Mouse (Mus musculus): ENCODE measurements around the gene Astl. TPM values are rescaled to one million over a fixed set of nuclear protein-coding genes. Genes with fewer than 3 reads are reported as not detected.

Astl gene
- polyA plus RNA-seq, 1 experiment from 2014 or later, result 0.14 TPM

DNA sequence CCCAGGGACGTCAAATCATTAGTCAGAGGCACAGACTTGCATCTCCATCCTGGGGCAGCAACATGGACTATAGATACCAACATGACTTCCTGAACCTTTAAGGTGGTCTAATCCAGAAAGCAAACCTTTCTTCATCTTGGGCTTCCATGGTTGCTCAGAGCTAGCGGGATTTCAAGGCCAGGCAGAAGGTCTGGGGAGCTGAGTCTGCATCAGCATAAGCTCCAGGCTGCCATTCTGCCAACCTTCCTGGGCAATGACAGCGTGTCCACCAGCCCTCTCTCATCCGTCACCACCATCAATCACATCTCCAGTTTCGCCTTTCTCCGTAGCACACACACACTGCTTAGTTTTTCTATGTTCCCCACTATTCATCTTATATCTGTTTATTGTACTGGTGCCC is 823 bp downstream of the Astl start:
- H3K9ac ChIP-seq (ENCODE audit: low read depth, low read length), result no peak overlapping the region
- WGBS, result 83% methylated on average over 6 of the region's 6 CpGs
- no peak for DNase-seq (ENCODE audit: low spot score)
- peaks cover 27% of the 10 kb centered on the region; the same call in 1 of the 2 replicates for H3K27me3 ChIP-seq (replicated peaks; ENCODE audit: control insufficient read depth, insufficient read depth, low read length)
- H3K9me3 ChIP-seq (ENCODE audit: control insufficient read depth, low read length), result no peaks in the 10 kb centered on the region
- no peak overlapping the region for H3K4me2 ChIP-seq (ENCODE audit: low read depth, low read length)
- no peak overlapping the region for H3K27ac ChIP-seq (replicated peaks; ENCODE audit: low read depth, low read length)
- H3K4me1 ChIP-seq (ENCODE audit: control insufficient read depth, insufficient read depth, low read length), result no peaks in the 10 kb centered on the region; the same call in 1 of the 2 replicates
- H3K36me3 ChIP-seq (ENCODE audit: control insufficient read depth, insufficient read depth, low read length), result no peaks in the 10 kb centered on the region
- ATAC-seq (ENCODE audit: low read depth), result no peak
- H3K4me3 ChIP-seq (ENCODE audit: low read depth, low read length), result no peak overlapping the region

DNA sequence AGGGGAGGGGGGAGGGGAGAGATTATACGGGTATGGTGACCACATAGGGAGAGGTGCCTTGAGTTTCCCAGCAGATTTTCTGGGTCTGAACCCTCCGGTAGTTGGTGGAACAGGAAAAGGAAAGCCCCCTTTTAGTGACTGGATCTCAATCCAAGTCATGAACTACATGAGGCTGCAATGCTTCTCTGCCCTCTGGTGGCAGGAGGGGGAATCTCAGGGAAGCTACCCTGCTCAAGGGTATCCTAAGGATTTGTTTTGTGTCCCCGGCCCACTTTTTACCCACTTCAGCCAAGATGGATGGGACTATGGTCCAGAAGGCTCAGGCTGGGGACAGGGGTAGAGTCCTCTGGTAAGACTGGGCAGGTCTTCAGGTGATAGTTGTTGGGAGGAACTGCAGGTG is 2.7 kb downstream of the Astl start:
- peak; percentile 55 for DNase-seq (ENCODE audit: low spot score)
- no peaks in the 10 kb centered on the region; the same call in 1 of the 2 replicates for H3K4me1 ChIP-seq (ENCODE audit: control insufficient read depth, insufficient read depth, low read length)
- H3K4me2 ChIP-seq (ENCODE audit: low read depth, low read length), result no peak overlapping the region
- no peak overlapping the region for H3K27ac ChIP-seq (replicated peaks; ENCODE audit: low read depth, low read length)
- H3K27me3 ChIP-seq (replicated peaks; ENCODE audit: control insufficient read depth, insufficient read depth, low read length), result peaks cover 15% of the 10 kb centered on the region; the same call in 1 of the 2 replicates
- WGBS, result 17% methylated on average over 3 of the region's 3 CpGs
- no peaks in the 10 kb centered on the region for H3K36me3 ChIP-seq (ENCODE audit: control insufficient read depth, insufficient read depth, low read length)
- no peaks in the 10 kb centered on the region for H3K9me3 ChIP-seq (ENCODE audit: control insufficient read depth, low read length)
- H3K9ac ChIP-seq (ENCODE audit: low read depth, low read length), result no peak overlapping the region
- no peak; the same call in 1 of the 2 replicates for ATAC-seq (ENCODE audit: low read depth)
- no peak overlapping the region for H3K4me3 ChIP-seq (ENCODE audit: low read depth, low read length)

DNA sequence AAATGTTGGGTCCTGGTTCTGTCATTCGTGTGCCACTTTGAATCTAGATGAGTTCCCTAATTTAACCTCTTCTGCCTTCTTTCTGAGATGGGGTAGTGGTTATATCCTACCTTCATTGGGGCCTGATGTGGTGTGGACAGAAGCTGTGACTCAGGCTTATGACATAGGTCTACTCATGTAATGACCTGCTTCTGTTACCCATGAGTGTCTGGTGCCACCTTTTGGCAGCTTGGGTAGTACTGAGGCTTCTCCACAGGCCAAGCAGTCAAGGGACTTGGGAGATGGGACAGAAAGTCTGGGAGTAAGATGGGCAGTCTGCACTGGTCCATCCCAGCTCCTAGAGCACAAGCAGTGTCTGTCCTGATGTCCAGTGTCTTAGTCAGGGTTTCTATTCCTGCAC is 7.9 kb downstream of the Astl start:
- no peaks in the 10 kb centered on the region for H3K4me1 ChIP-seq (ENCODE audit: control insufficient read depth, insufficient read depth, low read length)
- H3K9me3 ChIP-seq (ENCODE audit: control insufficient read depth, low read length), result no peaks in the 10 kb centered on the region
- no peaks in the 10 kb centered on the region for H3K27me3 ChIP-seq (replicated peaks; ENCODE audit: control insufficient read depth, insufficient read depth, low read length)
- 86% methylated on average over 1 of the region's 1 CpGs for WGBS
- no peak overlapping the region for H3K4me3 ChIP-seq (ENCODE audit: low read depth, low read length)
- H3K4me2 ChIP-seq (ENCODE audit: low read depth, low read length), result no peak overlapping the region
- ATAC-seq (ENCODE audit: low read depth) (no peak), DNase-seq (ENCODE audit: low spot score) (no peak)
- no peak overlapping the region for H3K9ac ChIP-seq (ENCODE audit: low read depth, low read length)
- no peak overlapping the region for H3K27ac ChIP-seq (replicated peaks; ENCODE audit: low read depth, low read length)
- no peaks in the 10 kb centered on the region for H3K36me3 ChIP-seq (ENCODE audit: control insufficient read depth, insufficient read depth, low read length)

DNA sequence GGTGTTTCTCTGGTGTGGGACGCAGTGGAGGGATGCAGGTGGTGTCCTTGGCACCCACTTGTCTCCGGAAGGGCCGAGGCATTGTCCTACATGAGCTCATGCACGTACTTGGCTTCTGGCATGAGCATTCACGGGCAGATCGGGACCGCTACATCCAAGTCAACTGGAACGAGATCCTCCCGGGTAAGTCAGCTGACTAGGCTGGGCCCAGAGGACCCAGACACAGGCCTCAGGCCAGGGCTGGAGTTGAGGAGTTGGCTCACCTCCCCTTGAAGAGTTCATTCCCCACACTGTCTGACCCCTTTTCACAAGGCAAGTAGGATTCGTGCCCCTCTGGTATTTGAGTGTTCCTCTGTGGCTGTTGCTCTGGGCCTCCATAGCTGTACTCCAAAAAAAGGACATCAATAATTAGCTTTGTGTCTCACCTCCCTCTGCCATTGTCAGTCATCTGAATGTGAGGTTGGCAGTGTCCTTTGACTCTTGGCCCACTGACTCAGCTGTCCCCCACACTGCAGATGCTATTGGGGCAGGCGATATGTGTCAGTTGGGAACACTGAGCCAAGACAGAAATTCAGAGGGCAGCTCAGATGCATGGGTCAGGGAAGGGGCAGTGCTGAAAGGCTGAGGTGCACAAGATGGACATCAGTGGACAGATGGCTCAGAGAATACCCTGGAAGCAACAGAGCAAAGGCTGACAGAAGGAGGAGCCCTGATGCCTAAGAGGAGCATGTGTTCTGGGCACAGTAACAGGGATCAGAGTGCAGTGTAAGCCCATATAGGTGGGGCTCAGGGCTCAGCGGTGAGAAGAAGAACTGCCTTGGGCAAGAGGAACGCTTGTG is 8.9 kb downstream of the Astl start:
- no peaks in the 10 kb centered on the region for H3K9me3 ChIP-seq (ENCODE audit: control insufficient read depth, low read length)
- DNase-seq (ENCODE audit: low spot score) (no peak), ATAC-seq (ENCODE audit: low read depth) (no peak)
- H3K27me3 ChIP-seq (replicated peaks; ENCODE audit: control insufficient read depth, insufficient read depth, low read length), result no peaks in the 10 kb centered on the region
- H3K9ac ChIP-seq (ENCODE audit: low read depth, low read length), result no peak overlapping the region
- H3K36me3 ChIP-seq (ENCODE audit: control insufficient read depth, insufficient read depth, low read length), result no peaks in the 10 kb centered on the region
- 80% methylated on average over 13 of the region's 13 CpGs for WGBS
- H3K4me1 ChIP-seq (ENCODE audit: control insufficient read depth, insufficient read depth, low read length), result no peaks in the 10 kb centered on the region
- H3K27ac ChIP-seq (replicated peaks; ENCODE audit: low read depth, low read length), result no peak overlapping the region
- H3K4me2 ChIP-seq (ENCODE audit: low read depth, low read length), result no peak overlapping the region
- no peak overlapping the region for H3K4me3 ChIP-seq (ENCODE audit: low read depth, low read length)

DNA sequence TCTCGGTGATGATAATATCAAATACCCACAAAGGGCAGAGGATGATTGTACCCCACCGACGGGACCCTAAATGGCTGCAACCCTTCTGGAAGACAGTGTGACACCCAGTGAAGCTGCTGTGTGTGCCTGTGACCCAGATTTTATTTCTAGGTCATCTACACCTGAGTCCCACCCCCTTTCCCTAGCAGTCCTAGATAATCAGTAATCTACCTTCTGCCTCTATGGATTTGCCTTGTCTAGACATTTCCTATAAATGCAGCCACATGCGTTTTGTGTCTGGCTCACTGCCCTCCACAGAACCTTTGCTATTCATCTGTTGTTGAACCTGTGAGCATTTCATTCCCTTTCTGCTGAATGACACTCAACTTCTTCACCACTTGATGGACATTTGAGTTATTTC is 15.4 kb downstream of the Astl start:
- DNase-seq (ENCODE audit: low spot score), result no peak
- no peaks in the 10 kb centered on the region for H3K27me3 ChIP-seq (replicated peaks; ENCODE audit: control insufficient read depth, insufficient read depth, low read length)
- no peaks in the 10 kb centered on the region for H3K9me3 ChIP-seq (ENCODE audit: control insufficient read depth, low read length)
- H3K4me3 ChIP-seq (ENCODE audit: low read depth, low read length), result no peak overlapping the region
- H3K4me1 ChIP-seq (ENCODE audit: control insufficient read depth, insufficient read depth, low read length), result no peaks in the 10 kb centered on the region
- WGBS, result 78% methylated on average over 4 of the region's 4 CpGs
- H3K27ac ChIP-seq (replicated peaks; ENCODE audit: low read depth, low read length), result no peak overlapping the region
- ATAC-seq (ENCODE audit: low read depth), result no peak
- H3K9ac ChIP-seq (ENCODE audit: low read depth, low read length), result no peak overlapping the region
- no peaks in the 10 kb centered on the region for H3K36me3 ChIP-seq (ENCODE audit: control insufficient read depth, insufficient read depth, low read length)
- no peak overlapping the region for H3K4me2 ChIP-seq (ENCODE audit: low read depth, low read length)

DNA sequence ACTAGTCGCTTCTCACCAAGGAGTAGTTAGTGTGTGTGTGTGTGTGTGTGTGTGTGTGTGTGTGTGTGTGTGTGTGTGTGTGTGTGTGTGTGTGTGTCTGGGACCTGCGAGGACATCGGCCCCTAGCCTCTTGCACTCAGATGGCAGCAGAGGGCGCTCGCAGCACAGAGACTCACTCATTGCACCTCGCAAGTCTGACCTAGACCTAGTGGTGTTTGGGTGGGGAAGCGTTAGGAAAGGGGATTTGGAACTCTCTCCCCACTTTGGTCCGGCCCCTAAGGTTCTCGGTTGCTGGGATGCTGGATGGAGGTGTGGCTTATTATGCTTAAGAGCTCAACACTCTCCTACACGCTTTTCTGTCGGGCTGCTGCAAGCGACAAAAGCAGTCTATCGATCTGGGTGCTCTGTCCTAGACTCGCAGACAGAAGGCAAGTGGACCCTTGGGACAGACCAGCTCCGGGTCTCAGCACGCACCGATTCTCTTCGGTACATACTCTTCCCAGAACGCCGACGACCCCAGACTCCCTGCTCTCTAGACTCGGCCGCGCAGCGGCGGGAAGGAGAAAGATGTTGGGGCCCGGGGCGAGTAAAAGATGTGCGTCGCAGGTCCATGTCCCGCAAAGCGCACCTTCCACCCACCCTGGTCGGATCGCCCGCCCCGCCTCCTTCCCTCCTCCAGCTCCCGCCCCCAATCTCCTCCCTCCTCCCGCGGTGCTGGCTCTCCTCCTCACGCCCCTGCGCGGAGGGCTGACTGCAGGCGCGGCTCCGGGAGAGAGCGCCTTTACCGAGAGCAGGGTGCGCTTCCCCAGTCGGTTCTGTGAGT is 24.2 kb downstream of the Astl start, which contains the start of gene Adra2b:
Adra2b (plus strand) TSS at position 750 of the 823 bp plus-strand sequence.
- H3K9ac ChIP-seq (ENCODE audit: low read depth, low read length), result 0 out of 2 replicates have a peak within 1 kb of the TSS, but pooled peaks have one; percentile 6
- H3K4me1 ChIP-seq (ENCODE audit: control insufficient read depth, insufficient read depth, low read length), result no peaks in the 10 kb centered on the region; the same call in 1 of the 2 replicates
- H3K27me3 ChIP-seq (replicated peaks; ENCODE audit: control insufficient read depth, insufficient read depth, low read length), result peaks cover 70% of the 10 kb centered on the region
- H3K4me3 ChIP-seq (ENCODE audit: low read depth, low read length), result peak within 1 kb of the TSS; percentile 44
- no peaks in the 10 kb centered on the region for H3K36me3 ChIP-seq (ENCODE audit: control insufficient read depth, insufficient read depth, low read length)
- H3K4me2 ChIP-seq (ENCODE audit: low read depth, low read length), result peak within 1 kb of the TSS; percentile 82
- ATAC-seq (ENCODE audit: low read depth), result peak; percentile 80
- 0% methylated on average over 26 of the region's 49 CpGs for WGBS
- no peaks in the 10 kb centered on the region for H3K9me3 ChIP-seq (ENCODE audit: control insufficient read depth, low read length)
- peak; percentile 85 for DNase-seq (ENCODE audit: low spot score)
- no peak within 1 kb of the TSS for H3K27ac ChIP-seq (replicated peaks; ENCODE audit: low read depth, low read length)

DNA sequence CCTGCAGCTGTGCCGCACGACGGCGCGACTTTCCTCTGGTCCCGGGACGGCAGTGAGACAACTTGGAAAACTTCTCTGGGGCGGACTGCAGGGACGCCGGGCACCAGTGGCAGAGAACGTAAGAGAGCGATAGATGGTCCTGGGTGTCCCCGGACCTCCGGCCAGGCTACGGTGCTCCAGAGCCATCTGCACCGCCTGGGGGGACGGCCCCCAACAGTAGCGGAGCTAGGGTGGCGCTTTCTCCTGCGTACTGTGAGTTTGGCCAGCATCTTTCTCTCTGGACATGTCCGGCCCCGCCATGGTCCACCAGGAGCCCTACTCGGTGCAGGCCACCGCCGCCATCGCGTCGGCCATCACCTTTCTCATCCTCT is 24.8 kb downstream of the Astl start:
- no peaks in the 10 kb centered on the region for H3K9me3 ChIP-seq (ENCODE audit: control insufficient read depth, low read length)
- H3K27ac ChIP-seq (replicated peaks; ENCODE audit: low read depth, low read length), result no peak overlapping the region
- no peaks in the 10 kb centered on the region for H3K36me3 ChIP-seq (ENCODE audit: control insufficient read depth, insufficient read depth, low read length)
- H3K4me2 ChIP-seq (ENCODE audit: low read depth, low read length), result peak overlapping the region; percentile 82
- under 1% methylated on average over 22 of the region's 28 CpGs for WGBS
- DNase-seq (ENCODE audit: low spot score) (no peak), ATAC-seq (ENCODE audit: low read depth) (peak; percentile 4; the same call in 1 of the 2 replicates)
- H3K4me1 ChIP-seq (ENCODE audit: control insufficient read depth, insufficient read depth, low read length), result no peaks in the 10 kb centered on the region; the same call in 1 of the 2 replicates
- peaks cover 76% of the 10 kb centered on the region for H3K27me3 ChIP-seq (replicated peaks; ENCODE audit: control insufficient read depth, insufficient read depth, low read length)
- H3K4me3 ChIP-seq (ENCODE audit: low read depth, low read length), result peak overlapping the region; percentile 44
- H3K9ac ChIP-seq (ENCODE audit: low read depth, low read length), result 0 out of 2 replicates have a peak overlapping the region, but pooled peaks have one; percentile 6

DNA sequence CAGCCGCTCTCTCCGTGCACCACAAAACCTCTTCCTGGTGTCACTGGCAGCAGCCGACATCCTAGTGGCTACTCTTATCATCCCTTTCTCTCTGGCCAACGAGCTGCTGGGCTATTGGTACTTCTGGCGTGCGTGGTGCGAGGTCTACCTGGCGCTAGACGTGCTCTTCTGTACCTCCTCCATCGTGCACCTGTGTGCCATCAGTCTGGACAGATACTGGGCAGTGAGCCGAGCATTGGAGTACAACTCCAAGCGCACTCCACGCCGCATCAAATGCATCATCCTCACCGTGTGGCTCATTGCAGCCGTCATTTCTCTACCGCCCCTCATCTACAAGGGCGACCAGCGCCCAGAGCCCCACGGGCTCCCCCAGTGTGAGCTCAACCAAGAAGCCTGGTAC is 25.3 kb downstream of the Astl start:
- no peak overlapping the region for H3K27ac ChIP-seq (replicated peaks; ENCODE audit: low read depth, low read length)
- no peak overlapping the region for H3K9ac ChIP-seq (ENCODE audit: low read depth, low read length)
- H3K4me1 ChIP-seq (ENCODE audit: control insufficient read depth, insufficient read depth, low read length), result no peaks in the 10 kb centered on the region; the same call in 1 of the 2 replicates
- H3K36me3 ChIP-seq (ENCODE audit: control insufficient read depth, insufficient read depth, low read length), result no peaks in the 10 kb centered on the region
- H3K4me2 ChIP-seq (ENCODE audit: low read depth, low read length), result peak overlapping the region; percentile 82
- no peak for ATAC-seq (ENCODE audit: low read depth)
- no peak for DNase-seq (ENCODE audit: low spot score)
- H3K9me3 ChIP-seq (ENCODE audit: control insufficient read depth, low read length), result no peaks in the 10 kb centered on the region
- 6% methylated on average over 20 of the region's 20 CpGs for WGBS
- peaks cover 76% of the 10 kb centered on the region for H3K27me3 ChIP-seq (replicated peaks; ENCODE audit: control insufficient read depth, insufficient read depth, low read length)
- peak overlapping the region; percentile 44 for H3K4me3 ChIP-seq (ENCODE audit: low read depth, low read length)

All from embryonic facial prominence, embryonic 14.5 days (tissue).